Mouse (Mus musculus) bone marrow, adult 2 months (tissue): ENCODE results near the gene Cntfr. TPM values are rescaled to one million over a fixed set of nuclear protein-coding genes. Genes with fewer than 3 reads are reported as not detected.

Experiments
- H3K27ac ChIP-seq: fragments of 200-500 bp; 2 replicates; pipeline ENCODE4 v1.5.1; 2012; ENCODE audit warnings: low read depth, mild to moderate bottlenecking, control low read depth, inconsistent platforms, low read length; ENCODE audit not compliant: control insufficient read depth, poor library complexity, insufficient read depth
- H3K4me1 ChIP-seq: fragments of 200-500 bp; 2 replicates; pipeline ENCODE4 v1.6.1; 2011; ENCODE audit warnings: low read length; ENCODE audit not compliant: control insufficient read depth, insufficient read depth
- H3K4me3 ChIP-seq: fragments of 200-500 bp; replicated peaks from 2 replicates; pipeline ENCODE3; 2011; ENCODE audit warnings: mild to moderate bottlenecking, low read depth, low read length, control low read depth; ENCODE audit not compliant: control insufficient read depth
- CTCF ChIP-seq: fragments of 200-500 bp; IDR thresholded peaks from 2 replicates; pipeline ENCODE4 v1.5.1; 2011; ENCODE audit warnings: low read length, control low read depth; ENCODE audit not compliant: control insufficient read depth, insufficient read depth
- POLR2A ChIP-seq: fragments of 200-500 bp; IDR thresholded peaks from 2 replicates; pipeline ENCODE4 v1.6.1; 2011; ENCODE audit warnings: low read depth, mild to moderate bottlenecking, control low read depth, low read length, borderline replicate concordance; ENCODE audit not compliant: control insufficient read depth
- WGBS: fragments of 180-500 bp; shearing (Covaris S2); methylation state at CpG from one replicate; pipeline ENCODE4 v1.1.7; 2018; 5-methylcytosine and 5-hydroxymethylcytosine counted together
- polyA plus RNA-seq: library from polyadenylated mRNA; stranded (reverse); fragments of >200 nt; gene quantifications from 2 replicates; pipeline ENCODE4 v1.2.4, GENCODE M21; 2011; ENCODE audit warnings: low replicate concordance; ENCODE audit not compliant: missing spikeins, insufficient read depth, insufficient read length

Cntfr gene
- polyA plus RNA-seq, 1 experiment: not detected

DNA sequence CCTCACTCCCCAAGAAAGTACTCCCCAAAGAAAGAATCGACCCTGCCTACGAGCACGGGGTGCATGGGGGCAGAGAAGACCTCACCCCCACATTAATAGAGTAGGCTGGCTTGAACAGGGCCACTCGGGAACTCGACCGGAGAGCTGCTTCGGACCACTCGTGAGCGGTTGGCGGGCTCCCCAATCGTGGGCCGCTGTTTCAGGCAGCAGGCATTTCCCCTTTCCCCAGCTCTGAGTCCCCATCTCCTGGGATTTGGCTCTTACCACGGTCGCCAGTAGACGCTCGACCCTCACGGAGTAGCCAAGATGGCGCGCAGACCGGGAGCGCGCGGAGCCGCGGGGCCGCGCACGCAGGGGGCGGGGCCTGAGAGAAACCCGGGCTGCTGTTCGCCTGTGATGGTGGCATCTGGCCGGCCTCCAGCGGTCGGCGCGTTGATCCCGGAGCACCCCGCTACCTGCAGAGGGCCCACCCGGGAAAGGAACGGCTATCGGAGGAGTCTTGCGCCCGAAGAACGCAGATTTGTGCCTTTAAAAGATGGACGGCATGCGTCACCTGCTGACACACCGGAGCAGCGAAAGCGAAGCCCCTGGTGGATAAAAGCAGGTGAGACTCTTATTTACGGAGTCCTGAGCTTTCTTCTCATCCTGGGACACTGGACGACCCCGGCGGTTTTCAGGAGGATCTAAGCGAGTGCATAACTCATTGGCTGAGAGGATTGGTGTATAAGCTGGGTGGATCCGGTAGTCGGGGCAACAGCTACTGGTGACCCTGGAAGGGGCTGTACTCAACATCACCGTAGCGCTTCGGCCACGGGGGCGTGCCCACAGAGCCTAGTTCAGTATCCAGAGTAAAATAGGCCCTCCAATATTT, 16.5 kb upstream of the Cntfr start, which contains the start of gene Rpp25l:
Rpp25l (minus strand) TSS at position 338 of the 871 bp plus-strand sequence.
- WGBS: under 1% methylated on average over 61 of the region's 61 CpGs
- Histone ChIP-seq H3K4me3 (peak within 1 kb of the TSS; percentile 91), H3K27ac (peak within 1 kb of the TSS; percentile 59), H3K4me1 (peaks cover 3% of the 10 kb centered on the region; the same call in 1 of the 2 replicates)
- peak; percentile 64; the same call in 1 of the 2 replicates for TF ChIP-seq POLR2A
- no peak for TF ChIP-seq CTCF

DNA sequence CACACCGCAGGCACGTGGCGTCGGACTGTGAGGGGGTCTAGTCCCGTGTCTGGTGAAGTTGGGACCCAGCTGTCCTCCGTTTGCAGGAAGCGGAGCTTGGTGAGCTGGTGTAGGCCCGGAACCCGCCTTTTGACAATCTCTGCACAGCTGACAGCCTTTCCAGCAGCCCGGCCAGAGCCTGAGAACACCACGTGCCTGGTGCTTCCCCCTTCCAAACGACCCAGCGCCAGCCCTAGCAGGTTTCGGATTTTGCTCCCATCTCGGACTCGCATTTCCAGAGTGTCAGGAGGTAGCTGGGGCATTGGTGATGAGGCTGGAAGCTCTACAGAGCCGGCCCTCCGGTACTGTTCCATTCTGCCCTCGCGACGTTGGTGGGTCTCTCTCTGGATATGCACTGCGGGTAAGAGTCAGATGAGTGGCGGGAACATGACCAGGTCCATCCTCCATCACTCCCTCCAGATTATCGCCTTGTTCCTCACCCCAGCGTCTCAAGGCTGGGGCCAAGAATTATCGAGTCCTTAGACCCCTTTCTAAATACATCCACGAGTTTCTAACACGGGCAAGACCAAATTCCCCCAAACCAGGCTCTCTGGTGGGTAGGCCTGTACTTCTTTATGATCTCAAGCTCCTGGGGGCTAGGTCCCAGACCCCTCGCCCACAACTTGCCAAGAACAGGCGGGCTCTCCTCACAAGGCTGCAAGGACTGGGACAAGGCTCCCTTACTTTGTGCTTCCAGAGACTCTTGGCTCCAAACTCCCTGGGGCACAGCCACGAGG, 15.7 kb upstream of the Cntfr start:
- no peak for TF ChIP-seq POLR2A
- no peak for TF ChIP-seq CTCF
- 51% methylated on average over 31 of the region's 31 CpGs for WGBS
- peak overlapping the region; percentile 59 for H3K27ac ChIP-seq
- peak overlapping the region; percentile 91 for H3K4me3 ChIP-seq
- peaks cover 3% of the 10 kb centered on the region; the same call in 1 of the 2 replicates for H3K4me1 ChIP-seq

DNA sequence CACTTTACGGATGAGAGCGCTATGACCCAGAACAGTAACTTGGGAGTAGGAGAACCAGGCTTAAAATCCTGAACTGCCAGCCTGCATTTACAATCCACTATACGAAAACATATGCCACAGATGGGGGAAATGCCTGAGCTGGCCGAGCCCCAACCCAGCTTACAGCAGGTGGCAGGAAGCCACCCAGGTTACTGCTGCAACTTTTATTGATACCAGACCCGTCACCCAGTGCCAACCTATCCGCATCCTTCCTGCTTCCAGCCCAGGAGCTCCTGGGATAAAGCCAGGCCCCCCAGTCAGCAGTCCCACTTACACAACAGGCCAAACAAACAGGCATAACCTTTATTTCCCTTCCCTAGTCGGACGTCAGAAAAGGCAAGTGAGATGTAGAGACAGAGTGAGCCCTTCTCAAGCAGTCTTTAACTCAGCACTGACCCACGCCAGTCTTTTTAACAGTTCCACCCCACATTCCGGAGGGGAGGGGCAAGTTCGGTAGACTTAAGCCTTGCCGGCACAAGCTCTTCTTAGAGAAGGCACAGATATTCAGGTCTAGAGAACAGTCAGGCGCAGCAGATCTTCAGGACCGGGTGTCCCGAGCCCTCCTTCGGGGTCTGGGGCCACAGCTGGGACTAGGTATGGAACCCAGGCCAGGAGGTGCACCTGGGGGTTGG, 15.0 kb upstream of the Cntfr start:
- 81% methylated on average over 16 of the region's 16 CpGs for WGBS
- no peak overlapping the region for H3K27ac ChIP-seq
- H3K4me3 ChIP-seq: peak overlapping the region; percentile 91
- H3K4me1 ChIP-seq: peaks cover 3% of the 10 kb centered on the region; the same call in 1 of the 2 replicates
- TF ChIP-seq POLR2A (no peak), CTCF (no peak)

DNA sequence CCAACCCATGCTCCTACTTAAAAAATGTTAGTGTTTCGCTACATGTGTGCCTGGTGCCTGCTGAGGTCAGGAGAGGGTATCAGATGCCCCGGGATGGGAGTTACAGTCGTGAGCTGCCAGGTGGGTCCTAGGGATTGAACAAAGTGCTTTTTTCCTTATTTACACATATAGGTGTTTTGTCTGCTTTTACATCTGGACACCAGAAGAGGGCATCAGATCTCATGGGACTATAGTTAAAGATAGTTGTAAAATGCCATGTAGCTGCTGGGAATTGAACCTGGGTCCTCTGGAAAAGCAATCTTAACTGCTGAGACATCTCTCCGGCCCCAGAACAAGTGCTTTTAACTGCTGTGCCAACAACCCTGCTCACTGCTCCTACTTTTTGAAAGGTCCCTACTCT, 13.3 kb upstream of the Cntfr start:
- 73% methylated on average over 4 of the region's 4 CpGs for WGBS
- Histone ChIP-seq H3K4me1 (peaks cover 3% of the 10 kb centered on the region; the same call in 1 of the 2 replicates), H3K4me3 (no peak overlapping the region), H3K27ac (no peak overlapping the region)
- TF ChIP-seq CTCF: no peak

DNA sequence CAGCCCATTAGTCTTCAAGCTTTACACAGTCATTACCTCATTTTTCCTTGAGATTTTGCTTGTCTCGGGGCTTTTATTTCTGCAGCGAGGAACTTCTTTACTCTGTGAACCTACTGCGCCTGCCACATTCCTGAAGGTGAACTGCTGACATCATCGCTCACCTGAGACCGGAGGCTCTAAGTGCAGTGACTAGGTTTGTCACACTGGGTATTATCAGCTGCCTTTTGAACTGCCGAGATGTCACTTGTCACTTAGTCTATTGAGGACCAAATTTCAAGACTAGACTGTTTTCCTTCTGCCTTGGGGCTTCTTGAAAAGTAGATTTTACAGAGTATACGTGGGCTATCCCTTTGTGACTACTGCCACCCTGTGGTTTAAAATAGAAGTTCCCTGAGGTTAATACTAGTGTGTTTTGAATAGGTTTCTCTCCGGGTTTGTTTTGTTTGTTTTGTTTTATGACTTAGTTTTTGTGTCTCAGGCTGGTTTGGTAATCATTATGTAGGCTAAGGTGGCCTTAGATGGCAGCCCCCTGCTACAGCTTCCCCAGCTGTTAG, 11.4 kb upstream of the Cntfr start:
- Histone ChIP-seq H3K4me1 (peaks cover 3% of the 10 kb centered on the region; the same call in 1 of the 2 replicates), H3K27ac (no peak overlapping the region), H3K4me3 (no peak overlapping the region)
- no peak for TF ChIP-seq POLR2A
- TF ChIP-seq CTCF: no peak
- 41% methylated on average over 8 of the region's 8 CpGs for WGBS

DNA sequence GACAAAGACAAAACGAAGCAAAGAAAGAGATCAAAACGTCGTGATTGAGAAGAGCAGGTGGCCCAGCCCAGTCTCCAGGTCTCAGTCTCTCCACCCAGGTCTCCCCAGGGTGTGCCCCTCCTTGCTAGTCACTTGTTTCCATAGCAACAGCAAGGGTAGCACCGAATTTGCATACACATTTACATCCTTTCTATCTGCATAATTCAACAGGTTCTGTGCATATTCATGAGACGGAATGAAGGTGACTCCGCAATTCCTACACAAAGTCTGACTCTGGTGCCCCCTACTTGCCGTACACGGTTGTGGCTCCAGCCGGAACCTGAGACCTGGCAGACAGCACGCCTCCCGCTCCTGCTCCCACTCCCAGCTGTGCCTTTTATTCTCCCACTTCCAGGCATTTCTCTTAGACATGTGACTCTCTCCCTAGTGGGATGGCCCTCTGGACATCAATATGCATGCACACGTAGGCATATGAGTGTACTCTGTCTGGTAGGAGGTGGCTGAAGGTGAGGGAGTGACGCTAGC, 10.2 kb upstream of the Cntfr start:
- no peak overlapping the region for H3K4me3 ChIP-seq
- no peak overlapping the region for H3K27ac ChIP-seq
- WGBS: 8% methylated on average over 13 of the region's 13 CpGs
- H3K4me1 ChIP-seq: no peaks in the 10 kb centered on the region
- TF ChIP-seq POLR2A: no peak
- TF ChIP-seq CTCF: peak; percentile 61

DNA sequence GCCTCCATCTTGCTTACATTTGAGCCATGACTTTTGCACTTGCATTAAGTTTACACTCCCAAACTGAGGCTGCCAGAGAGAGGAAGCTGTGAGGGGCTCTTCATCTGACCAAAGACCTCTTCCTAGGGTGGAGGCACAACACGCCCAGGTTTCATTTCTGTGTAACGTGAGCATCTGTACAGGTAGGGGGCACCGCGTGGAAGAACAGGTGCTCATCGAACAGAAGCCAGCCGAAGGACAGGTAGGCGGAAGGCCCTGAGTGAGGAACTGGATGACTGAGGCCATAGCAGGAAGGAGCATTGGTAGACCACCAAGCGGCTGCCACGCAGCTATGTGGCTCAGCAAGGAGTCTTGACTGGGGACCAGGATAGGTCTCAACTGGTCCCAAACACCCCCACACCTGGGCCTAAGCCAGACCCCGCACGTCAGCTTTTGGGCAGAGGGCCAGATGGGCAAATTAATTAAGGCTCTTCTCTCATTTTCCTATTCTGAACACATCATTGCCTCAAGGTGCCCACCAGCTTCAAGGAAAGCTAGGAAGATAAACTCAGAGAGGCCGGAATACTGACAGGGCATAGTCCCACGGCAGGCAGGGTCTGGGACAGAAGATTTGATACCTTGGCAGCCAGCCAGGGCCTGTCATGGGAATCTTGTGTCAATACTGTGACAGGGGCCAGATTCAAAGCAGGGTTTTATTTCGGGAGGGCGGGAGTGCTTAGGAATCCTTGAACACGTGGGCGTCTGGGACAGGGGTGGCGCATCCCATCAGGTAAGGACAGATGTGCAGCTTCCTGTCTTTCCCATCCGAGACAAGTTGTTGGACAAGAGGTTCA, 9.2 kb upstream of the Cntfr start:
- TF ChIP-seq POLR2A (no peak), CTCF (no peak)
- H3K4me3 ChIP-seq: no peak overlapping the region
- no peak overlapping the region for H3K27ac ChIP-seq
- whole genome bisulfite sequencing: 73% methylated on average over 19 of the region's 19 CpGs
- H3K4me1 ChIP-seq: no peaks in the 10 kb centered on the region
